Mouse (Mus musculus): ENCODE measurements around the gene Plekhg2.

Gene Plekhg2

GRCm38 (mm10) chr7:28383606-28384005, 11.2 kb upstream of the Plekhg2 start:
- in situ Hi-C loops (cut with MboI, MseI), result no loop called here

- in situ Hi-C loops (cut with MboI, MseI), result no loop called here
Observed at GRCm38 (mm10) chr7:28382981-28383396, 10.6 kb upstream of the Plekhg2 start.

GRCm38 (mm10) chr7:28382347-28382951, 10.1 kb upstream of the Plekhg2 start:
- in situ Hi-C loops (cut with MboI, MseI), result no loop called here

GRCm38 (mm10) chr7:28381938-28382337, 9.5 kb upstream of the Plekhg2 start:
- in situ Hi-C loops (cut with MboI, MseI), result no loop called here

GRCm38 (mm10) chr7:28381017-28381790, 8.8 kb upstream of the Plekhg2 start:
- in situ Hi-C loops (cut with MboI, MseI), result no loop called here

- in situ Hi-C loops (cut with MboI, MseI), result no loop called here
Observed at GRCm38 (mm10) chr7:28380237-28381016, 8.0 kb upstream of the Plekhg2 start, which contains the start of gene Zfp36. Gene Zfp36, minus strand, starts transcription at chr7:28380253.

GRCm38 (mm10) chr7:28378769-28379651, 6.6 kb upstream of the Plekhg2 start:
- in situ Hi-C loops (cut with MboI, MseI), result no loop called here

GRCm38 (mm10) chr7:28378066-28378690, 5.8 kb upstream of the Plekhg2 start:
- in situ Hi-C loops (cut with MboI, MseI), result no loop called here

- in situ Hi-C loops (cut with MboI, MseI), result no loop called here
Observed at GRCm38 (mm10) chr7:28377190-28378065, 5.0 kb upstream of the Plekhg2 start.

- in situ Hi-C loops (cut with MboI, MseI), result no loop called here
Observed at GRCm38 (mm10) chr7:28376011-28376771, 3.8 kb upstream of the Plekhg2 start.

GRCm38 (mm10) chr7:28375176-28375921, 3.0 kb upstream of the Plekhg2 start:
- in situ Hi-C loops (cut with MboI, MseI), result no loop called here

GRCm38 (mm10) chr7:28374647-28375046, 2.2 kb upstream of the Plekhg2 start:
- in situ Hi-C loops (cut with MboI, MseI), result no loop called here

- in situ Hi-C loops (cut with MboI, MseI), result no loop called here
Observed at GRCm38 (mm10) chr7:28373891-28374495, 1.6 kb upstream of the Plekhg2 start.

- in situ Hi-C loops (cut with MboI, MseI), result no loop called here
Observed at GRCm38 (mm10) chr7:28373131-28373581, 757 bp upstream of the Plekhg2 start.

- in situ Hi-C loops (cut with MboI, MseI), result no loop called here
Observed at GRCm38 (mm10) chr7:28371514-28371989, 847 bp downstream of the Plekhg2 start.

- in situ Hi-C loops (cut with MboI, MseI), result no loop called here
Observed at GRCm38 (mm10) chr7:28370977-28371513, 1.4 kb downstream of the Plekhg2 start.

- in situ Hi-C loops (cut with MboI, MseI), result no loop called here
Observed at GRCm38 (mm10) chr7:28370051-28370450, 2.3 kb downstream of the Plekhg2 start.
